Mouse (Mus musculus) neural tube, embryonic 14.5 days (tissue): ENCODE measurements around the gene Coq8a. TPM values are rescaled to one million over a fixed set of nuclear protein-coding genes. Genes with fewer than 3 reads are reported as not detected.

ENCODE experiments used
- ATAC-seq: fragments of 200-750 bp; cut with Nextera tagmentation; 2 replicates; pipeline ENCODE4 v1.8.0; 2017; ENCODE audit warnings: low read depth, mild to moderate bottlenecking, moderate TSS enrichment, moderate library complexity
- H3K27ac ChIP-seq: fragments of 300-500 bp; sonication (generic); 2 replicates; pipeline ENCODE4 v1.5.1; 2014; ENCODE audit warnings: low read depth, mild to moderate bottlenecking, control low read depth, low read length, moderate library complexity, mixed read lengths
- H3K27me3 ChIP-seq: fragments of 300-500 bp; sonication (generic); 2 replicates; pipeline ENCODE4 v1.6.1; 2014; ENCODE audit warnings: low read length; ENCODE audit not compliant: control insufficient read depth, insufficient read depth
- H3K36me3 ChIP-seq: fragments of 300-500 bp; sonication (generic); 2 replicates; pipeline ENCODE4 v1.6.1; 2014; ENCODE audit warnings: low read length, mixed read lengths; ENCODE audit not compliant: control insufficient read depth, insufficient read depth
- H3K4me1 ChIP-seq: fragments of 300-500 bp; sonication (generic); 2 replicates; pipeline ENCODE4 v1.6.1; 2014; ENCODE audit warnings: low read length; ENCODE audit not compliant: control insufficient read depth, insufficient read depth
- H3K4me2 ChIP-seq: fragments of 300-500 bp; sonication (generic); 2 replicates; pipeline ENCODE4 v1.6.1; 2014; ENCODE audit warnings: mild to moderate bottlenecking, low read depth, low read length, control low read depth
- H3K4me3 ChIP-seq: fragments of 300-500 bp; sonication (generic); 2 replicates; pipeline ENCODE4 v1.5.1; 2014; ENCODE audit warnings: low read depth, low read length, control low read depth, mixed read lengths
- H3K9ac ChIP-seq: fragments of 300-500 bp; sonication (generic); replicated peaks from 2 replicates; pipeline ENCODE4 v1.6.1; 2014; ENCODE audit warnings: low read depth, mild to moderate bottlenecking, control low read depth, low read length, mixed read lengths
- H3K9me3 ChIP-seq: fragments of 300-500 bp; sonication (generic); 2 replicates; pipeline ENCODE4 v1.6.1; 2016; ENCODE audit warnings: low read length; ENCODE audit not compliant: control insufficient read depth
- WGBS: fragments of 180-500 bp; shearing (Covaris S2); extraction: QIAGEN DNeasy Blood & Tissue Kit; methylation state at CpG from one replicate; pipeline ENCODE4 v1.1.7; 2014; 5-methylcytosine and 5-hydroxymethylcytosine counted together
- polyA plus RNA-seq: library from polyadenylated mRNA; unstranded; fragments of >200 nt; fragmentation: Nextera tagmentation; extraction: Ambion mirVana; gene quantifications from 2 replicates; pipeline ENCODE4 v1.2.1, GENCODE M21; 2014

Coq8a gene
- polyA plus RNA-seq: 3.1 and 3.3 TPM in 2 replicates

- no peaks in the 10 kb centered on the region for H3K4me1 ChIP-seq
- WGBS: 70% methylated on average over 4 of the region's 4 CpGs
Observed at GRCm38 (mm10) chr1:180198959-180199714, at the start of gene Coq8a. Coq8a (minus strand) TSS chr1:180199602.

DNA sequence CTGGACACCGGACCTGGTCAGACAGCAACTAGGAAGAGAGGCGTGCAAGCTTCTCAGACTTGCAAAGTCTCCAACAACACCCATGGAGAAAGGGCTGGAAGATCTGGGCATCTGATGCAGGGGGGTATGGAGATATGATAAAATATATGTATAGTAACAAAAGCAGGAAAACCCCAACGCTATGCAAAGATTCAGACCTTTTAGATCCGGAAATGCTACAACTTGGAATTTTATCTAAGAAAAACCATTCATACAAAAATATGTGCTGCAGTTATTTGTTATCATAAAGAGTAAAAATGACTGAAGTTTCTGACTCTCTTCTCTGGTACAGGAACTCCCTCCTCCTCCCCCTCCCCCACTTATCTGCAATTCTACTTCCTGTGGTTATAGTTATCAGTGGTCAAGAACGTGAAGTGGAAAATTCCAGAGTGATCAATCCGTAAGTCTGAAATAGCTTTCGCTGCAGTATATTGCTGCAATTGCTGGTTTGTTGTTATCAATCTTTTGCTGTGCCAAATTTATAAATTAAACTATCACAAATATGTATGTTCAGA is 49.3 kb upstream of the Coq8a start:
- Histone ChIP-seq H3K27me3 (no peaks in the 10 kb centered on the region), H3K4me2 (no peak overlapping the region), H3K9ac (no peak overlapping the region), H3K9me3 (no peaks in the 10 kb centered on the region), H3K4me1 (peaks cover 5% of the 10 kb centered on the region; the same call in 1 of the 2 replicates), H3K36me3 (no peaks in the 10 kb centered on the region), H3K27ac (no peak overlapping the region), H3K4me3 (no peak overlapping the region)
- WGBS: 90% methylated on average over 7 of the region's 7 CpGs
- ATAC-seq: no peak

More at GRCm38 (mm10) chr1:180198959-180199714, at the start of gene Coq8a:
- Histone ChIP-seq H3K9ac (no peak within 1 kb of the TSS), H3K36me3 (no peaks in the 10 kb centered on the region), H3K27me3 (no peaks in the 10 kb centered on the region), H3K4me2 (no peak within 1 kb of the TSS), H3K9me3 (no peaks in the 10 kb centered on the region), H3K27ac (no peak within 1 kb of the TSS), H3K4me3 (no peak within 1 kb of the TSS)
- ATAC-seq: no peak

GRCm38 (mm10) chr1:180247901-180248300 is 48.5 kb upstream of the Coq8a start:
- Histone ChIP-seq H3K9me3 (no peaks in the 10 kb centered on the region), H3K4me2 (no peak overlapping the region), H3K36me3 (no peaks in the 10 kb centered on the region), H3K4me3 (no peak overlapping the region), H3K4me1 (peaks cover 5% of the 10 kb centered on the region; the same call in 1 of the 2 replicates), H3K27me3 (no peaks in the 10 kb centered on the region), H3K9ac (no peak overlapping the region), H3K27ac (no peak overlapping the region)
- ATAC-seq: no peak
- WGBS: 92% methylated on average over 7 of the region's 7 CpGs

- Histone ChIP-seq H3K27me3 (no peaks in the 10 kb centered on the region), H3K9ac (no peak overlapping the region), H3K27ac (no peak overlapping the region), H3K4me2 (no peak overlapping the region), H3K9me3 (no peaks in the 10 kb centered on the region), H3K36me3 (no peaks in the 10 kb centered on the region), H3K4me3 (no peak overlapping the region), H3K4me1 (peaks cover 5% of the 10 kb centered on the region; the same call in 1 of the 2 replicates)
- ATAC-seq: no peak
- WGBS: 89% methylated on average over 13 of the region's 13 CpGs
Observed at GRCm38 (mm10) chr1:180245741-180246507, 46.5 kb upstream of the Coq8a start.

DNA sequence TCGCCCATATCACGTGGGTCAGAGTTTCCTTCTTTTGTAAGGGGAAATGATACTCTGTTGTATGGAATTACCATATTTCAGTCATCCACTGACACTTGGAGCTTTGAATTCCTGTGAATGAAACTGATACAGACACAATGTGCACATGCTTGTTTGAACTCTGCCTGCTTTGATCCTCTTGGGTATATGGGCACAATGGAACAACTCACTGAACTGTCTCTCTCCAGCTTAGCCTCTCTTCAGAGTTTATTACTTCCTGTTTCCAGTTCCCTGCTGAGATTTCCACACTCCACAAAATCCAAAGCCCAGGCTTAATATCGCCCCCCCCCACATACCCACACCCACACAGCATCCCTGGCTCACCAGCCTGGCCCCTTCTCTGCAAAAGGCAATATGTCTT is 32.3 kb upstream of the Coq8a start:
- Histone ChIP-seq H3K9me3 (no peaks in the 10 kb centered on the region), H3K4me3 (no peak overlapping the region), H3K9ac (no peak overlapping the region), H3K4me2 (no peak overlapping the region), H3K27me3 (no peaks in the 10 kb centered on the region), H3K27ac (no peak overlapping the region), H3K36me3 (no peaks in the 10 kb centered on the region), H3K4me1 (no peaks in the 10 kb centered on the region)
- no peak for ATAC-seq
- 41% methylated on average over 3 of the region's 3 CpGs for WGBS

- no peak for ATAC-seq
- no peaks in the 10 kb centered on the region for H3K36me3 ChIP-seq
- no peaks in the 10 kb centered on the region for H3K27me3 ChIP-seq
- no peak overlapping the region for H3K9ac ChIP-seq
- no peak overlapping the region for H3K27ac ChIP-seq
- H3K4me2 ChIP-seq: no peak overlapping the region
- 27% methylated on average over 2 of the region's 2 CpGs for WGBS
- no peaks in the 10 kb centered on the region for H3K9me3 ChIP-seq
- H3K4me1 ChIP-seq: peaks cover 5% of the 10 kb centered on the region; the same call in 1 of the 2 replicates
- no peak overlapping the region for H3K4me3 ChIP-seq
Observed at GRCm38 (mm10) chr1:180230580-180230979, 31.2 kb upstream of the Coq8a start.

GRCm38 (mm10) chr1:180229906-180230305 is 30.5 kb upstream of the Coq8a start:
- Histone ChIP-seq H3K27me3 (no peaks in the 10 kb centered on the region), H3K4me1 (peaks cover 5% of the 10 kb centered on the region; the same call in 1 of the 2 replicates), H3K4me2 (no peak overlapping the region), H3K27ac (no peak overlapping the region), H3K36me3 (no peaks in the 10 kb centered on the region), H3K9ac (no peak overlapping the region), H3K9me3 (no peaks in the 10 kb centered on the region), H3K4me3 (no peak overlapping the region)
- WGBS: 92% methylated on average over 7 of the region's 7 CpGs
- ATAC-seq: no peak

- H3K4me2 ChIP-seq: no peak overlapping the region
- no peak overlapping the region for H3K27ac ChIP-seq
- ATAC-seq: no peak
- WGBS: 88% methylated on average over 12 of the region's 12 CpGs
- H3K9ac ChIP-seq: no peak overlapping the region
- H3K4me1 ChIP-seq: peaks cover 5% of the 10 kb centered on the region; the same call in 1 of the 2 replicates
- H3K4me3 ChIP-seq: no peak overlapping the region
- H3K9me3 ChIP-seq: no peaks in the 10 kb centered on the region
- H3K36me3 ChIP-seq: no peaks in the 10 kb centered on the region
- H3K27me3 ChIP-seq: no peaks in the 10 kb centered on the region
Observed at GRCm38 (mm10) chr1:180228854-180229253, 29.5 kb upstream of the Coq8a start.
